Comparison of ENCODE assay signal across 24 mouse cellular contexts in the genomic region with DNA sequence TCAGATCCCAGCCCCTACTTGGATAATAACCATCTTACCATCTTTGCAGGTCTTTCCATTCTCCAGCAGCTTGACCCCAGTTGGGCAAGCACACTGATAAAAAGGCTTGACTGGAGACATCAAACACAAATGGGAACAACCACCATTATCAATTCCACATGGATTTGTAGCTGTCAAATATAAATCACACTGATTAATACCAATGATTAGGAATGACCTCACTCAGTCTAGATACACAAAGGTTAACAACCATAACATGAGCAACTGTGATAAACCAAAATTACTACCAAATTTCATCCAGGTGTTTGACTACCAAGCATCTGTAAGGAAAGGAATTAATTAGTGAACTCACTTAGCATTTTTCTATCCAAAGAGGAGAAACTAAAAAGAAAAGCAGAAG. TPM values are rescaled to one million over a fixed set of nuclear protein-coding genes. Genes with fewer than 3 reads are reported as not detected.
A peak's percentile ranks its signal among the peaks of the same experiment; 100 is the strongest.
DNase-seq lines count a peak whose midpoint lies in the region; TF ChIP-seq lines count a peak whose summit lies in the region.
"Had no signal": no experiment of that assay in that cellular context is flagged by ENCODE, and none has a peak within 500 bp of the region (broad histone marks: within the 10 kb centered on the region; RNA-seq: fewer than 3 reads in every experiment).

No protein-coding gene starts in this region.

- TF ChIP-seq CTCF in gastrocnemius, adult 2 months (IDR thresholded peaks at IDR 0.05) = no peak
- no peak for TF ChIP-seq CTCF in layer of hippocampus, adult 2 months (conservative IDR thresholded peaks at IDR 0.05)

- H3K27ac ChIP-seq in gastrocnemius, adult 2 months = 0 out of 2 replicates have a peak overlapping the region, but pooled peaks have one; percentile 80
- H3K27ac ChIP-seq in layer of hippocampus, adult 2 months = peak overlapping the region; percentile 84; the same call in 1 of the 2 replicates
- H3K27ac ChIP-seq: forebrain, embryonic 10.5 days; forebrain, embryonic 13.5 days; heart, adult 2 months; heart, embryonic 10.5 days; heart, embryonic 13.5 days; hindbrain, embryonic 15.5 days had no signal

- intact Hi-C loops in gastrocnemius, adult 2 months (cut with DNase I) = no loop called here

- no peak overlapping the region for H3K4me3 ChIP-seq in gastrocnemius, adult 2 months
- no peak overlapping the region for H3K4me3 ChIP-seq in layer of hippocampus, adult 2 months
- H3K4me3 ChIP-seq: embryonic facial prominence, embryonic 13.5 days; forebrain, embryonic 10.5 days; forebrain, embryonic 13.5 days; heart, adult 2 months; heart, embryonic 10.5 days; heart, embryonic 13.5 days; hindbrain, embryonic 12.5 days; hindbrain, embryonic 15.5 days had no signal

- peak; percentile 57 for DNase-seq in embryo, embryonic 10.5 days (ENCODE audit: low spot score)
- DNase-seq in embryo, embryonic 9.5 days (ENCODE audit: extremely low spot score) = no peak
- DNase-seq in gastrocnemius, adult 2 months = no peak
- DNase-seq in gastrocnemius, postnatal 10 days = no peak
- no peak for DNase-seq in layer of hippocampus, adult 2 months (ENCODE audit: low spot score in 2 of 2)
- no peak for DNase-seq in layer of hippocampus, adult 9-10 months (ENCODE audit: low spot score)
- no peak for DNase-seq in heart, adult 11 months
- DNase-seq: adrenal gland, adult 8-10 months; adrenal gland, postnatal 25 days; cerebellum, adult 11-12 months; cerebellum, adult 8-10 months; cerebellum, postnatal 10 days; cerebellum, postnatal 36 days; gastrocnemius, postnatal 25 days; heart, adult 2 months; heart, postnatal 14 days; heart, postnatal 4 days had no signal

RNA-seq across cellular contexts. Expression of gene Lrp6, which starts 55.6 kb away (rescaled TPM):
- 10 to 100 TPM; 45.0 to 46.7 TPM for total RNA-seq in gastrocnemius, adult 2 months (2021)
- 10 to 100 TPM; 47.9 to 54.3 TPM for total RNA-seq in gastrocnemius, postnatal 10 days (2021)
- total RNA-seq in layer of hippocampus, adult 2 months (2021) = 10 to 100 TPM; 49.2 to 54.5 TPM
